Mouse (Mus musculus) forebrain, postnatal 0 days (tissue): ENCODE data around the gene Ptgs2. TPM values are rescaled to one million over a fixed set of nuclear protein-coding genes. Genes with fewer than 3 reads are reported as not detected.

Experiments used
- ATAC-seq: fragments of 200-750 bp; cut with Nextera tagmentation; 2 replicates; pipeline ENCODE4 v1.8.0; 2017; ENCODE audit warnings: mild to moderate bottlenecking, moderate library complexity
- DNase-seq: peaks from one replicate; pipeline ENCODE4 v3.0.0-alpha.2; 2015
- H3K27ac ChIP-seq: fragments of 300-500 bp; sonication (generic); 2 replicates; pipeline ENCODE4 v1.5.1; 2014; ENCODE audit warnings: low read depth, mild to moderate bottlenecking, antibody characterized with exemption, low read length, moderate library complexity, mixed read lengths
- H3K27me3 ChIP-seq: fragments of 300-500 bp; sonication (generic); 2 replicates; pipeline ENCODE4 v1.6.1; 2014; ENCODE audit warnings: mild to moderate bottlenecking, low read length, mixed read lengths; ENCODE audit not compliant: insufficient read depth
- H3K36me3 ChIP-seq: fragments of 300-500 bp; sonication (generic); 2 replicates; pipeline ENCODE4 v1.6.1; 2014; ENCODE audit warnings: mild to moderate bottlenecking, moderate library complexity; ENCODE audit not compliant: insufficient read depth
- H3K4me1 ChIP-seq: fragments of 300-500 bp; sonication (generic); 2 replicates; pipeline ENCODE4 v1.6.1; 2014; ENCODE audit warnings: antibody characterized with exemption; ENCODE audit not compliant: insufficient read depth
- H3K4me2 ChIP-seq: fragments of 300-500 bp; sonication (generic); 2 replicates; pipeline ENCODE4 v1.6.1; 2014; ENCODE audit warnings: low read depth, mild to moderate bottlenecking, moderate library complexity
- H3K4me3 ChIP-seq: fragments of 300-500 bp; sonication (generic); 2 replicates; pipeline ENCODE4 v1.5.1; 2014; ENCODE audit warnings: low read depth, low read length, mixed read lengths
- H3K9ac ChIP-seq: fragments of 300-500 bp; sonication (generic); 2 replicates; pipeline ENCODE4 v1.6.1; 2014; ENCODE audit warnings: mild to moderate bottlenecking
- H3K9me3 ChIP-seq: fragments of 300-500 bp; sonication (generic); 2 replicates; pipeline ENCODE4 v1.6.1; 2016; ENCODE audit warnings: low read length
- CTCF ChIP-seq: sonication (generic); IDR thresholded peaks from 2 replicates; pipeline ENCODE4 v1.5.1; 2016; ENCODE audit warnings: antibody characterized with exemption, control low read depth, low read depth
- WGBS: fragments of 180-500 bp; shearing (Covaris S2); extraction: QIAGEN DNeasy Blood & Tissue Kit; methylation state at CpG from one replicate; pipeline ENCODE4 v1.1.7; 2014; 5-methylcytosine and 5-hydroxymethylcytosine counted together
- polyA plus RNA-seq: library from polyadenylated mRNA; unstranded; fragments of >200 nt; fragmentation: Nextera tagmentation; extraction: Ambion mirVana; gene quantifications from 2 replicates; pipeline ENCODE4 v1.2.1, GENCODE M21; 2015
- total RNA-seq: library from RNA; depleted of rRNA; stranded (reverse); fragments of >200 nt; gene quantifications from 2 replicates; pipeline ENCODE4 v1.2.3, GENCODE M21; 2014

The Ptgs2 gene
- total and polyA plus RNA-seq, 2 experiments from 2014 or later, result 0.21 to 0.24 TPM

DNA sequence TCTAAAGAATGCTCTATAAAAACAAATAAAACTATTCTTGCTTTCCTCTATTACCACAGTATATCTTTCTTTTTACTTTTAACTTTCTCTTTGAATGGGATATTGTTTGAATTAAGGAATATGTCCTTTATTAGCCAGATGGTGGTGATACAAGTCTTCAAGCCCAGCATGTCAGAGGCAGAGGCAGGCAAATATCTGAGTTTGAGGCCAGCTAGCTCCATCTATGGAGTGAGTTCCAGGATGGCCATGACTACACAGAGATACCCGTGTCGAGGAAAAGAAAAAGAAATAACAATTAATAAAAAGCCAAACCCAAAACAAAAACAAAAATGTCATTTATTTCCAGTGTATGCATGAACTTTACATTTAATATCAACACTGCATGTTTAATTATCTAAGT lies 2.8 kb upstream of the Ptgs2 start:
- no peak overlapping the region for H3K9ac ChIP-seq
- no peak overlapping the region for H3K4me3 ChIP-seq
- no peaks in the 10 kb centered on the region for H3K27me3 ChIP-seq
- no peaks in the 10 kb centered on the region for H3K36me3 ChIP-seq
- 0 out of 2 replicates have a peak, but pooled peaks cover 5% of the 10 kb centered on the region for H3K9me3 ChIP-seq
- DNase-seq, result no peak
- 85% methylated on average over 2 of the region's 2 CpGs for WGBS
- H3K4me1 ChIP-seq, result no peaks in the 10 kb centered on the region
- H3K27ac ChIP-seq, result no peak overlapping the region
- no peak for TF ChIP-seq CTCF
- no peak overlapping the region for H3K4me2 ChIP-seq
- ATAC-seq, result no peak

DNA sequence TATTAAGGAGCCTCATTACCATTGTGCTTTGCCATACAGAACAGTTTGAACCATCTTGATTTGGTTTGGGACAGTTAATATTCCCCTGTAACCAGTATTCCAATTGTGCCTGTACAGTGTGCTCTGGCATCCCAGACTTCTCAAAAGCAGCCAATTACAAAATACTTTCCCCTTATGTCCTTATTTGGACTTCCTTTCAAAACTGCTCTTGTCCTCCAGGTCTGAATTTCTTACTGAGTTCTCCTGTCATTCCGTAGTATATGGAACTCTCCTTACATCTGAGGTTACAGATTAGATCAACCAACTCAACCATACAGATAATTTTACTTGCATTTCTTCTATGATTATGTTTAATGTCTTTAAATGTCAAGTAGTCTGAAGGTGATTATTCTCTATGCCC lies 2.1 kb upstream of the Ptgs2 start:
- 68% methylated on average over 1 of the region's 1 CpGs for WGBS
- ATAC-seq, result no peak
- H3K9ac ChIP-seq, result no peak overlapping the region
- H3K4me3 ChIP-seq, result no peak overlapping the region
- no peaks in the 10 kb centered on the region for H3K27me3 ChIP-seq
- H3K36me3 ChIP-seq, result no peaks in the 10 kb centered on the region
- H3K4me2 ChIP-seq, result no peak overlapping the region
- H3K27ac ChIP-seq, result no peak overlapping the region
- TF ChIP-seq CTCF, result no peak
- H3K9me3 ChIP-seq, result 0 out of 2 replicates have a peak, but pooled peaks cover 3% of the 10 kb centered on the region
- no peaks in the 10 kb centered on the region for H3K4me1 ChIP-seq
- no peak for DNase-seq

DNA sequence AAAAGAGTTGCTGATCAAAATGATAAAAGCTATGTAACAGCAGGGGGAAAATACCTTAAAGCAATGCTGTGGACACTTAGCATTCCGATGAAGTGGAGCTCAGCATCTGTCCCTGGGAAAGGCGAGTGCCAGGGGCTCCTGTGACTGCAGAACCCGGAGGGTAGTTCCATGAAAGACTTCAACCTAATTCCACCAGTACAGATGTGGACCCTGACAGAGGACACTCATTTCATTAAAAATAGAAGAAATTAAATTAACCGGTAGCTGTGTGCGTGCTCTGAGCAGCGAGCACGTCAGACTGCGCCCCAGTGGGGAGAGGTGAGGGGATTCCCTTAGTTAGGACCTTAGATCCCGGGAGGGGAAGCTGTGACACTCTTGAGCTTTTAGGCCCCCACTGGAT lies 457 bp upstream of the Ptgs2 start:
- no peaks in the 10 kb centered on the region for H3K27me3 ChIP-seq
- DNase-seq, result no peak
- WGBS, result 3% methylated on average over 9 of the region's 9 CpGs
- peak overlapping the region; percentile 94 for H3K4me2 ChIP-seq
- H3K36me3 ChIP-seq, result no peaks in the 10 kb centered on the region
- no peak; the same call in 1 of the 2 replicates for ATAC-seq
- no peaks in the 10 kb centered on the region for H3K4me1 ChIP-seq
- peak overlapping the region; percentile 43 for H3K4me3 ChIP-seq
- no peak overlapping the region for H3K27ac ChIP-seq
- no peak for TF ChIP-seq CTCF
- H3K9ac ChIP-seq, result peak overlapping the region; percentile 40; the same call in 1 of the 2 replicates
- H3K9me3 ChIP-seq, result no peaks in the 10 kb centered on the region

DNA sequence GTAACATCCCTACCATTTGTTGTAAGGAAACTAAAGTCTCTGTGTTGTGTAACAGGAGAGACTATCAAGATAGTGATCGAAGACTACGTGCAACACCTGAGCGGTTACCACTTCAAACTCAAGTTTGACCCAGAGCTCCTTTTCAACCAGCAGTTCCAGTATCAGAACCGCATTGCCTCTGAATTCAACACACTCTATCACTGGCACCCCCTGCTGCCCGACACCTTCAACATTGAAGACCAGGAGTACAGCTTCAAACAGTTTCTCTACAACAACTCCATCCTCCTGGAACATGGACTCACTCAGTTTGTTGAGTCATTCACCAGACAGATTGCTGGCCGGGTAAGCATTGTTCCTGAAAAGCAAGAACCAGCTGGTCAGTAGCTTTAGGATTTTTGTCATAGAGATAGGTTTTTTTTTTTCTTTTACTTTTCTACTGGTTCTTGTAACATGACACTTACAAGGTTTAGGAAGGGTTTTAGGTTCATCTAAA lies 4.4 kb downstream of the Ptgs2 start:
- DNase-seq, result no peak
- Histone ChIP-seq H3K4me1 (no peaks in the 10 kb centered on the region), H3K36me3 (no peaks in the 10 kb centered on the region), H3K27me3 (no peaks in the 10 kb centered on the region), H3K9ac (no peak overlapping the region), H3K4me3 (no peak overlapping the region), H3K4me2 (no peak overlapping the region), H3K27ac (no peak overlapping the region), H3K9me3 (no peaks in the 10 kb centered on the region)
- no peak for TF ChIP-seq CTCF
- ATAC-seq, result no peak
- 92% methylated on average over 6 of the region's 6 CpGs for WGBS

DNA sequence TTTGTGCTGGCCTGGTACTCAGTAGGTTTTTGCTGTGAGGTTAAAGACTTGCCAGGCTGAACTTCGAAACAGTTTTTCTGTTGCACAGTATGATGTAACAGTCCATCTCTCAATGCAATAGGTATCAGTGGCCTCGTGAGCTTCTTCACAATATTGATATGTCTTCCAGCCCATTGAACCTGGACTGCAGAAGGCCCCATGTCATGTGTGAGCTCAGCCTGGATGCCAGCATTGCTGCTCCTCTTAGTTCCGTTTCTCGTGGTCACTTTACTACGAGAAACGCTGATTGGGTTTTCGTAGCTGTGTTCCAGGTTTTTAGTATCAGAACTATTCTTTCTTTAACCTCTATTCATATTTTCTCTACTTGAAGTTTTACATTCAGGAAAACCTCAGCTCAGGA lies 6.9 kb downstream of the Ptgs2 start:
- WGBS, result 88% methylated on average over 7 of the region's 7 CpGs
- Histone ChIP-seq H3K36me3 (no peaks in the 10 kb centered on the region), H3K27ac (no peak overlapping the region), H3K9ac (no peak overlapping the region), H3K4me2 (no peak overlapping the region), H3K4me3 (no peak overlapping the region), H3K9me3 (no peaks in the 10 kb centered on the region), H3K27me3 (no peaks in the 10 kb centered on the region), H3K4me1 (no peaks in the 10 kb centered on the region)
- ATAC-seq, result no peak
- DNase-seq, result no peak
- TF ChIP-seq CTCF, result no peak

DNA sequence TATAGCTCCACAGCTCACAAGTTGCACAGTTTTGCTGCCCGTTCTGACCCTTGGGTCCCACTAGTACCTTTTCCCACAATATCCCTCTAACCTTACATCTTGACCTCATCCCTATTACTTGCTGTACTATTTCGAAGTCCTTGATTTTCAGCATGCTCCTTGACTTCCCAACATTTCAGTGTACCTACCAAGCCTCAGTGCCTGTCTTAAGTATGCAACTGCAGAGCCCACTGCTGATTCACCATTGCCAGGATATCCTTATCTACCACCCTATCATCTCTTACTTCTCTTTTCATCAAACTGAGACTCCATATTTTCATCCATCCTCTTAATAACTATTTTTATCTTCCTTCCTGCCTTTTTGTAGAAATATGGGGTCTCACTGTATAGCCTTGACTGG lies 9.8 kb downstream of the Ptgs2 start:
- WGBS, result 90% methylated on average over 2 of the region's 2 CpGs
- H3K27me3 ChIP-seq, result no peaks in the 10 kb centered on the region
- no peak overlapping the region for H3K4me3 ChIP-seq
- no peak overlapping the region for H3K9ac ChIP-seq
- no peak overlapping the region for H3K4me2 ChIP-seq
- DNase-seq, result no peak
- ATAC-seq, result no peak
- no peaks in the 10 kb centered on the region for H3K9me3 ChIP-seq
- H3K4me1 ChIP-seq, result no peaks in the 10 kb centered on the region
- no peak overlapping the region for H3K27ac ChIP-seq
- no peak for TF ChIP-seq CTCF
- H3K36me3 ChIP-seq, result no peaks in the 10 kb centered on the region

DNA sequence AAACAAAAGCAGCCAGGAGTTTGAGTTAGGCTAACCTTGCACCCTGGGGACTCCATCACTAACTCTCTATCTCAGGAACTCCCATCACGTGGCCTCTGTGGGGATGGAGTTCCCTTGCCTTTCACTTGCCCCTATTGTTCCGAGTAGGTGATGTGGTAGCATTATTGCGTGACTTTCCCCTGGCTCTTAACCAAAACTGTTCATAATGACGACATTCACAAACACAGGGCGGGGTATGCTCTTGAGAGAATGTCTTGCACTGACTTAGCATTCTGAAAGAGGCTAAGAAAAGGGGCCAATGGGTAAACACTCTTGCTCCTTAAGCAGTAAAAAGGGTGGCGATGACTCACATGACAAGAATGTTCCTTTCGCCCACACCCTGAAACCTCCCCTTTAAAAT lies 15.5 kb downstream of the Ptgs2 start:
- TF ChIP-seq CTCF, result no peak
- H3K27me3 ChIP-seq, result no peaks in the 10 kb centered on the region
- H3K36me3 ChIP-seq, result no peaks in the 10 kb centered on the region
- H3K9ac ChIP-seq, result no peak overlapping the region
- no peaks in the 10 kb centered on the region for H3K9me3 ChIP-seq
- H3K4me3 ChIP-seq, result no peak overlapping the region
- no peaks in the 10 kb centered on the region for H3K4me1 ChIP-seq
- DNase-seq (no peak), ATAC-seq (no peak)
- H3K4me2 ChIP-seq, result no peak overlapping the region
- no peak overlapping the region for H3K27ac ChIP-seq
- WGBS, result 29% methylated on average over 7 of the region's 7 CpGs
